ENCODE assay signal across 13 mouse cellular contexts in genomic region chr7:19202065-19202850, GRCm38 (mm10). TPM values are rescaled to one million over a fixed set of nuclear protein-coding genes. Genes with fewer than 3 reads are reported as not detected.
DNase-seq lines count a peak whose midpoint lies in the region; ATAC-seq and TF ChIP-seq lines count a peak whose summit lies in the region.
"Had no signal": no experiment of that assay in that cellular context is flagged by ENCODE, and none has a peak within 500 bp of the region (broad histone marks: within the 10 kb centered on the region; RNA-seq: fewer than 3 reads in every experiment).

No protein-coding gene starts in this region.

- no peak for TF ChIP-seq EP300 in lung, postnatal 0 days (IDR thresholded peaks at IDR 0.05)

- no peak overlapping the region for H3K4me2 ChIP-seq in lung, postnatal 0 days (replicated peaks; ENCODE audit: low read depth, low read length)
- H3K4me2 ChIP-seq in intestine, embryonic 16.5 days (ENCODE audit: low read depth, low read length): no peak overlapping the region
- H3K4me2 ChIP-seq in stomach, embryonic 16.5 days (ENCODE audit: low read depth, low read length): no peak overlapping the region
- H3K4me2 ChIP-seq: heart, embryonic 11.5 days; kidney, embryonic 15.5 days; neural tube, embryonic 15.5 days had no signal

- no peaks in the 10 kb centered on the region for H3K9me3 ChIP-seq in lung, postnatal 0 days (ENCODE audit: low read length)
- no peaks in the 10 kb centered on the region for H3K9me3 ChIP-seq in intestine, embryonic 16.5 days (ENCODE audit: control insufficient read depth, low read length)
- no peaks in the 10 kb centered on the region for H3K9me3 ChIP-seq in stomach, embryonic 16.5 days (replicated peaks; ENCODE audit: control insufficient read depth, low read length)
- H3K9me3 ChIP-seq: kidney, embryonic 15.5 days; neural tube, embryonic 15.5 days had no signal

- no peak for TF ChIP-seq CTCF in lung, postnatal 0 days (IDR thresholded peaks at IDR 0.05)

- no peaks in the 10 kb centered on the region for H3K4me1 ChIP-seq in lung, postnatal 0 days (ENCODE audit: insufficient read depth, low read depth, low read length)
- H3K4me1 ChIP-seq in intestine, embryonic 16.5 days (ENCODE audit: control insufficient read depth, insufficient read depth, low read length): no peaks in the 10 kb centered on the region
- H3K4me1 ChIP-seq in stomach, embryonic 16.5 days (ENCODE audit: control insufficient read depth, insufficient read depth, low read length): no peaks in the 10 kb centered on the region
- H3K4me1 ChIP-seq: kidney, embryonic 15.5 days; neural tube, embryonic 15.5 days had no signal

- no peak overlapping the region for H3K9ac ChIP-seq in lung, postnatal 0 days (replicated peaks; ENCODE audit: low read depth)
- H3K9ac ChIP-seq in intestine, embryonic 16.5 days (ENCODE audit: low read depth, low read length): no peak overlapping the region
- no peak overlapping the region for H3K9ac ChIP-seq in stomach, embryonic 16.5 days (ENCODE audit: low read length)
- H3K9ac ChIP-seq: kidney, embryonic 15.5 days; neural tube, embryonic 15.5 days had no signal

- no peaks in the 10 kb centered on the region for H3K27me3 ChIP-seq in lung, postnatal 0 days (replicated peaks; ENCODE audit: insufficient read depth, low read length)
- H3K27me3 ChIP-seq in intestine, embryonic 16.5 days (replicated peaks; ENCODE audit: control insufficient read depth, insufficient read depth, low read length): no peaks in the 10 kb centered on the region
- no peaks in the 10 kb centered on the region for H3K27me3 ChIP-seq in stomach, embryonic 16.5 days (ENCODE audit: control insufficient read depth, insufficient read depth, low read length)
- H3K27me3 ChIP-seq: kidney, embryonic 15.5 days; neural tube, embryonic 15.5 days had no signal

- no peak for DNase-seq in lung, postnatal 0 days (ENCODE audit: low spot score)
- DNase-seq in lung, postnatal 10 days: no peak
- DNase-seq in R1 (ENCODE audit: low read depth, low spot score): peak; percentile 99
- DNase-seq in urinary bladder, postnatal 10 days (ENCODE audit: low spot score): no peak
- DNase-seq in natural killer cell, adult 2 months (ENCODE audit: low spot score in 2 of 2): no peak
- DNase-seq: cerebellum, adult 8-10 months; gastrocnemius, postnatal 10 days had no signal

- H3K27ac ChIP-seq in lung, postnatal 0 days (ENCODE audit: low read length): no peak overlapping the region
- no peak overlapping the region for H3K27ac ChIP-seq in intestine, embryonic 16.5 days (ENCODE audit: low read length)
- no peak overlapping the region for H3K27ac ChIP-seq in stomach, embryonic 16.5 days (ENCODE audit: low read length)
- H3K27ac ChIP-seq: kidney, embryonic 15.5 days; neural tube, embryonic 15.5 days had no signal

- H3K36me3 ChIP-seq in lung, postnatal 0 days (ENCODE audit: insufficient read depth, low read length): peaks cover 12% of the 10 kb centered on the region
- peaks cover 6% of the 10 kb centered on the region; the same call in 1 of the 2 replicates for H3K36me3 ChIP-seq in intestine, embryonic 16.5 days (ENCODE audit: control insufficient read depth, insufficient read depth, low read length)
- no peaks in the 10 kb centered on the region for H3K36me3 ChIP-seq in stomach, embryonic 16.5 days (ENCODE audit: control insufficient read depth, insufficient read depth, low read length)

- ATAC-seq in lung, postnatal 0 days: peak; percentile 33; the same call in 1 of the 2 replicates
- peak; percentile 66 for ATAC-seq in intestine, embryonic 16.5 days
- ATAC-seq in stomach, embryonic 16.5 days (ENCODE audit: insufficient read depth, low FRiP score): peak; percentile 52
- ATAC-seq: activated CD4-positive, CD25-positive, alpha-beta regulatory T cell, adult 4 months had no signal

- WGBS in lung, postnatal 0 days: 66% methylated on average over 15 of the region's 15 CpGs
- 58% methylated on average over 15 of the region's 15 CpGs for WGBS in intestine, embryonic 16.5 days
- WGBS in stomach, embryonic 16.5 days: 58% methylated on average over 15 of the region's 15 CpGs

- no peak overlapping the region for H3K4me3 ChIP-seq in lung, postnatal 0 days (ENCODE audit: low read depth, low read length)
- no peak overlapping the region for H3K4me3 ChIP-seq in intestine, embryonic 16.5 days (ENCODE audit: low read length)
- no peak overlapping the region for H3K4me3 ChIP-seq in stomach, embryonic 16.5 days (replicated peaks; ENCODE audit: low read length)
- H3K4me3 ChIP-seq: kidney, embryonic 15.5 days; neural tube, embryonic 15.5 days had no signal

RNA-seq across cellular contexts. Expression of gene Gpr4, which starts 10.1 kb away (rescaled TPM):
- 2.7 and 3.1 TPM in 2 replicates for polyA plus RNA-seq in lung, postnatal 0 days (2015; fragmentation: Nextera tagmentation; extraction: Ambion mirVana)
- 1.6 and 2.1 TPM in 2 replicates for polyA plus RNA-seq in intestine, embryonic 16.5 days (2015; fragmentation: Nextera tagmentation; extraction: Ambion mirVana)
- polyA plus RNA-seq in stomach, embryonic 16.5 days (2015; fragmentation: Nextera tagmentation; extraction: Ambion mirVana): 1.4 and 1.7 TPM in 2 replicates

RNA-seq across cellular contexts. Expression of gene Opa3, which starts 25.9 kb away (rescaled TPM):
- polyA plus RNA-seq in lung, postnatal 0 days (2015; fragmentation: Nextera tagmentation; extraction: Ambion mirVana): 18.8 and 19.0 TPM in 2 replicates
- 40.6 and 40.9 TPM in 2 replicates for polyA plus RNA-seq in intestine, embryonic 16.5 days (2015; fragmentation: Nextera tagmentation; extraction: Ambion mirVana)
- polyA plus RNA-seq in stomach, embryonic 16.5 days (2015; fragmentation: Nextera tagmentation; extraction: Ambion mirVana): 33.0 and 34.5 TPM in 2 replicates

RNA-seq across cellular contexts. Expression of gene Eml2, which starts 26.0 kb away (rescaled TPM):
- 17.9 and 21.7 TPM in 2 replicates for polyA plus RNA-seq in lung, postnatal 0 days (2015; fragmentation: Nextera tagmentation; extraction: Ambion mirVana)
- 7.1 and 8.4 TPM in 2 replicates for polyA plus RNA-seq in intestine, embryonic 16.5 days (2015; fragmentation: Nextera tagmentation; extraction: Ambion mirVana)
- polyA plus RNA-seq in stomach, embryonic 16.5 days (2015; fragmentation: Nextera tagmentation; extraction: Ambion mirVana): 10.9 and 11.4 TPM in 2 replicates

RNA-seq across cellular contexts. Expression of gene Gipr, which starts 36.3 kb away (rescaled TPM):
- polyA plus RNA-seq in lung, postnatal 0 days (2015; fragmentation: Nextera tagmentation; extraction: Ambion mirVana): 0.80 and 1.0 TPM in 2 replicates
- polyA plus RNA-seq in intestine, embryonic 16.5 days (2015; fragmentation: Nextera tagmentation; extraction: Ambion mirVana): 3.1 and 3.6 TPM in 2 replicates
- 1.6 and 2.4 TPM in 2 replicates for polyA plus RNA-seq in stomach, embryonic 16.5 days (2015; fragmentation: Nextera tagmentation; extraction: Ambion mirVana)
- polyA plus RNA-seq: activated CD4-positive, CD25-positive, alpha-beta regulatory T cell, adult 4 months had no signal

RNA-seq across cellular contexts. Expression of gene Snrpd2, which starts 52.7 kb away (rescaled TPM):
- polyA plus RNA-seq in lung, postnatal 0 days (2015; fragmentation: Nextera tagmentation; extraction: Ambion mirVana): 63.2 and 65.2 TPM in 2 replicates
- polyA plus RNA-seq in intestine, embryonic 16.5 days (2015; fragmentation: Nextera tagmentation; extraction: Ambion mirVana): 119 and 132 TPM in 2 replicates
- polyA plus RNA-seq in stomach, embryonic 16.5 days (2015; fragmentation: Nextera tagmentation; extraction: Ambion mirVana): 123 and 136 TPM in 2 replicates
